Mouse (Mus musculus) brain, embryonic 14.5 days (tissue): ENCODE measurements at regions not wholly inside any gene's neighbourhood (a gene's known extent, or its start where the extent isn't known, plus 50 kb on each side); places are given as distances from the start of the nearest gene placed in this dataset.

Experiments used
- CTCF ChIP-seq: fragments of 200-500 bp; IDR thresholded peaks from 2 replicates; pipeline ENCODE4 v1.5.1; 2012; ENCODE audit warnings: inconsistent platforms, mild to moderate bottlenecking, moderate library complexity, borderline replicate concordance; ENCODE audit not compliant: insufficient read depth, insufficient read length; ENCODE audit errors: extremely low read depth
- POLR2A ChIP-seq: fragments of 200-500 bp; IDR thresholded peaks from 2 replicates; pipeline ENCODE4 v1.6.1; 2012; ENCODE audit warnings: mild to moderate bottlenecking, inconsistent platforms, borderline replicate concordance; ENCODE audit not compliant: poor library complexity, insufficient read depth, insufficient read length, severe bottlenecking; ENCODE audit errors: extremely low read depth

DNA sequence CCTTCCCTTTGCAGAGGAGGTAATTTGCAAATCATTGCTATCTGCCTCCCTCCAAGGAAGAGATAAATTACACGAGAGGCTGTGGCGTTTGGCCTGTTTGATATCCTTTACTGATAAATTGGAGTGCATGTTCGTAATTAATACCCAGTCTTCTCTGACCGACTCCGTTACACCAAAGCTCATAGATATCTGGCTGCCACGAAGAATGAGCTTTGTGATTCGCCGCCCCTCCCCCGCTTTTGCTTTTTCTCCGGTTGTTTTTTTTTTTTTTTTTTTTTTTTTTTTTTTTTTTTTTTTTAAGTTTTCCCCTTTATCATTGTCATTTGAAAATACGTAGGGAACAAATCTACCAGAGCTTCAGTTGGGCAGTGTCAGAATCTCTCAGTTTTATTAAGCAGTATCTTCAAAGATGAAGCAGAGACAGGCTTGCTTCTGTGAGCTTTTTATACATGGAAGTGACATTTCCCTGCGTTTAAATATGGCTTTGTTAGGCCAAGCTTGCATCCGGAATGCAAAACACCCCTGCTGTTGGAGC, 663.3 kb downstream of the Vrk1 start:
- TF ChIP-seq CTCF (no peak), POLR2A (no peak)
